Mouse (Mus musculus): Measurements from ENCODE around the gene Tlx3. TPM values are rescaled to one million over a fixed set of nuclear protein-coding genes. Genes with fewer than 3 reads are reported as not detected.

Gene Tlx3
- polyA plus RNA-seq, 1 experiment: 0.09 TPM

- H3K27me3 ChIP-seq (ENCODE audit: control insufficient read depth): peaks cover 68% of the 10 kb centered on the region
- TF ChIP-seq GATA1 (IDR thresholded peaks at IDR 0.05; ENCODE audit: low read length) (no peak), TAL1 (IDR thresholded peaks at IDR 0.05; ENCODE audit: low read length) (no peak)
These were observed 9.7 kb downstream of the Tlx3 start for GRCm38 (mm10) chr11:33193695-33194094.

DNA sequence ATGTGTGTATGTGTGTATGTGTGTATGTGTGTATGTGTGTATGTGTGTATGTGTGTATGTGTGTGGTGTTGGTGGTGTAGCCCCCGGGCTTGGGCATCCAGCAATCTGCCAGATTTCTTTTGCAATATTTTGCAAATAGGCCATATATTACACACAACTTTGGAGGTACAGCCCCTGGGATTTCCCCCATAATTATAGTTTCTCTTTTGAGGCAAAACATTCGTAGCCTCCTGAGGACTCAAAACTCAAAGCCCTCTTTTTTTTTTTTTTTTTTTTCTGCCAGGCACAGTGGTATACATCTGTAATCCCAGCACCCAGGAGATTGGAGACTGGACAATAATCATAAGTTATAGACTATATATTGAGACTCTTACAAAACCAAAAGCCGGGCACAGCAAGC, 21.6 kb downstream of the Tlx3 start:
- no peak for TF ChIP-seq TAL1 (IDR thresholded peaks at IDR 0.05; ENCODE audit: low read length)
- TF ChIP-seq GATA1 (IDR thresholded peaks at IDR 0.05; ENCODE audit: low read length): no peak
- peaks cover 42% of the 10 kb centered on the region for H3K27me3 ChIP-seq (ENCODE audit: control insufficient read depth)

More at GRCm38 (mm10) chr11:33193695-33194094, 9.7 kb downstream of the Tlx3 start:
- no peaks in the 10 kb centered on the region for H3K36me3 ChIP-seq (ENCODE audit: control insufficient read depth)
- H3K4me1 ChIP-seq (ENCODE audit: control insufficient read depth): no peaks in the 10 kb centered on the region
- peaks cover 15% of the 10 kb centered on the region for H3K9me3 ChIP-seq (ENCODE audit: control insufficient read depth, low read length)
- H3K4me3 ChIP-seq (replicated peaks): no peak overlapping the region

GRCm38 (mm10) chr11:33180701-33181116, 22.7 kb downstream of the Tlx3 start:
- H3K4me3 ChIP-seq (replicated peaks): no peak overlapping the region
- TF ChIP-seq GATA1 (IDR thresholded peaks at IDR 0.05; ENCODE audit: low read length): no peak
- TF ChIP-seq TAL1 (IDR thresholded peaks at IDR 0.05; ENCODE audit: low read length): no peak
- H3K9me3 ChIP-seq (ENCODE audit: control insufficient read depth, low read length): no peaks in the 10 kb centered on the region
- peaks cover 52% of the 10 kb centered on the region for H3K27me3 ChIP-seq (ENCODE audit: control insufficient read depth)
- H3K4me1 ChIP-seq (ENCODE audit: control insufficient read depth): no peaks in the 10 kb centered on the region
- H3K36me3 ChIP-seq (ENCODE audit: control insufficient read depth): no peaks in the 10 kb centered on the region

More for the DNA sequence above, 21.6 kb downstream of the Tlx3 start:
- no peaks in the 10 kb centered on the region for H3K9me3 ChIP-seq (ENCODE audit: control insufficient read depth, low read length)
- H3K4me1 ChIP-seq (ENCODE audit: control insufficient read depth): no peaks in the 10 kb centered on the region
- no peak overlapping the region for H3K4me3 ChIP-seq (replicated peaks)
- no peaks in the 10 kb centered on the region for H3K36me3 ChIP-seq (ENCODE audit: control insufficient read depth)

GRCm38 (mm10) chr11:33179802-33180201, 23.6 kb downstream of the Tlx3 start:
- TF ChIP-seq TAL1 (IDR thresholded peaks at IDR 0.05; ENCODE audit: low read length): no peak
- no peak for TF ChIP-seq GATA1 (IDR thresholded peaks at IDR 0.05; ENCODE audit: low read length)
- Histone ChIP-seq H3K9me3 (ENCODE audit: control insufficient read depth, low read length) (no peaks in the 10 kb centered on the region), H3K36me3 (ENCODE audit: control insufficient read depth) (no peaks in the 10 kb centered on the region), H3K27me3 (ENCODE audit: control insufficient read depth) (peaks cover 59% of the 10 kb centered on the region), H3K4me1 (ENCODE audit: control insufficient read depth) (no peaks in the 10 kb centered on the region), H3K4me3 (replicated peaks) (no peak overlapping the region)

- peaks cover 67% of the 10 kb centered on the region for H3K27me3 ChIP-seq (ENCODE audit: control insufficient read depth)
- TF ChIP-seq TAL1 (IDR thresholded peaks at IDR 0.05; ENCODE audit: low read length): no peak
- no peak for TF ChIP-seq GATA1 (IDR thresholded peaks at IDR 0.05; ENCODE audit: low read length)
- H3K4me3 ChIP-seq (replicated peaks): no peak overlapping the region
- no peaks in the 10 kb centered on the region for H3K4me1 ChIP-seq (ENCODE audit: control insufficient read depth)
- no peaks in the 10 kb centered on the region for H3K36me3 ChIP-seq (ENCODE audit: control insufficient read depth)
- H3K9me3 ChIP-seq (ENCODE audit: control insufficient read depth, low read length): no peaks in the 10 kb centered on the region
These were observed 26.7 kb downstream of the Tlx3 start for GRCm38 (mm10) chr11:33176525-33177245.

DNA sequence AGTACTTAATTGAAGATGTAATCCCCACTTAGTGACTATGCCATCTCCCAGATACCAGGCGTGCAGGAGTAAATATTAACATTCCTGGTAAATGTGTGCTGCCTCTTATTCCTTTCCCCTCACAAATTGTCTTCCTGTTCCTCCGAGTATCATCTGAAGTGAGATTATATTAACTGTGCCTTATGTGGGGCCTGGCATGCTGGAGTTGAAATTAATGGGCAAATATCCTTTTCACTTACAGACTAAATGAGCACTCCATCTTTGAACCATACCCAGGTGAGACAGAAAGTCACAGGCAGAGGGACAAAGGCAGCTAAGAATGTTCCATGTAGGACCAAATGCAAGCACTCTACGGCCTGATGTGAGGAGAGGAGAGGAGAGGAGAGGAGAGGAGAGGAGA, 27.6 kb downstream of the Tlx3 start:
- H3K27me3 ChIP-seq (ENCODE audit: control insufficient read depth): peaks cover 67% of the 10 kb centered on the region
- H3K4me1 ChIP-seq (ENCODE audit: control insufficient read depth): no peaks in the 10 kb centered on the region
- H3K4me3 ChIP-seq (replicated peaks): no peak overlapping the region
- H3K36me3 ChIP-seq (ENCODE audit: control insufficient read depth): no peaks in the 10 kb centered on the region
- no peaks in the 10 kb centered on the region for H3K9me3 ChIP-seq (ENCODE audit: control insufficient read depth, low read length)
- TF ChIP-seq GATA1 (IDR thresholded peaks at IDR 0.05; ENCODE audit: low read length) (no peak), TAL1 (IDR thresholded peaks at IDR 0.05; ENCODE audit: low read length) (no peak)

GRCm38 (mm10) chr11:33170489-33170888, 32.9 kb downstream of the Tlx3 start:
- no peaks in the 10 kb centered on the region for H3K9me3 ChIP-seq (ENCODE audit: control insufficient read depth, low read length)
- TF ChIP-seq TAL1 (IDR thresholded peaks at IDR 0.05; ENCODE audit: low read length) (no peak), GATA1 (IDR thresholded peaks at IDR 0.05; ENCODE audit: low read length) (no peak)
- no peak overlapping the region for H3K4me3 ChIP-seq (replicated peaks)
- H3K27me3 ChIP-seq (ENCODE audit: control insufficient read depth): peaks cover 46% of the 10 kb centered on the region
- H3K4me1 ChIP-seq (ENCODE audit: control insufficient read depth): no peaks in the 10 kb centered on the region
- H3K36me3 ChIP-seq (ENCODE audit: control insufficient read depth): no peaks in the 10 kb centered on the region

- Histone ChIP-seq H3K9me3 (ENCODE audit: control insufficient read depth, low read length) (no peaks in the 10 kb centered on the region), H3K4me3 (replicated peaks) (peak within 1 kb of the TSS; percentile 95), H3K4me1 (ENCODE audit: control insufficient read depth) (peaks cover 26% of the 10 kb centered on the region), H3K27me3 (ENCODE audit: control insufficient read depth) (peaks cover 10% of the 10 kb centered on the region), H3K36me3 (ENCODE audit: control insufficient read depth) (peaks cover 36% of the 10 kb centered on the region)
- TF ChIP-seq TAL1 (IDR thresholded peaks at IDR 0.05; ENCODE audit: low read length) (no peak), GATA1 (IDR thresholded peaks at IDR 0.05; ENCODE audit: low read length) (no peak)
These were observed 40.3 kb downstream of the Tlx3 start, which contains the start of gene Npm1 for GRCm38 (mm10) chr11:33162998-33163506. Npm1 (minus strand) TSS chr11:33163206.

DNA sequence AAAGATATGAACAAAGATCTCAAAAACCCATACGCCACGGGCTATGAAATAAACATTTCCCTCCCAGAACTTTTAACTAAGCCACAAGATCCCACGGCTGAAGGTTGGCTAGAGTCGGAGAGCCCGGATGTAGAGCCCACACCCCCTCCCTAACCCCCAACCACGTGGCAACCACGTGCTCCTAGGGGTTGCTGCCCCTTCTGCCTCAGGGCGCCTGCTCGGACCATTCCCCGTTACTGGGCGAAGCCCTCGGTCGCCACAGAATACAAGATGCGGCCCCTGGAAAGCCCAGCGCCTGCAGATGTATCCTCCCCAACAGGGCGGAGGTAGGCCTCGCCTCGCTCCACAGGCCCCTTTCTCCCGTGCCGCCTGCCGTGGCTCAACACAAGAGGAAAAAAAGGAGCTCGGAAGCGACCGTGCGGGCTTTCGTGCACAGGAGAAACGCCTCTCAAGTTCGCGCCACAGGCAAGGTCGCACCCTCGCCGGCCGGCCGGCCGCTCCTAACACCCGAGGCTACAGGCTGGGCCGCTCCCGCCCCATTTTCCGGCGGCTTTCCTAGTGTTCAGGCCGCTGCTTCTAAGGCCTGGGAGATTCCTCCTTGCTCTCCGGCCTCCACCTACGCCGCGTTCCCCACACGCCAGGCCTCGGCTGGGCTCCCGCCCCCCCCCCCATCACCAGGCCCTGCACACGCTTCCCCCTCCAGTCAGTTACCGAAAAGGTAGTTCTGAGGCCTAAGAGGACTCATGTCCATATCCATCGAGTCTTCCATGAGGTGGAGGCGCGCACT, 41.0 kb downstream of the Tlx3 start:
- Histone ChIP-seq H3K27me3 (ENCODE audit: control insufficient read depth) (peaks cover 4% of the 10 kb centered on the region), H3K9me3 (ENCODE audit: control insufficient read depth, low read length) (no peaks in the 10 kb centered on the region), H3K4me1 (ENCODE audit: control insufficient read depth) (peaks cover 26% of the 10 kb centered on the region), H3K4me3 (replicated peaks) (peak overlapping the region; percentile 95), H3K36me3 (ENCODE audit: control insufficient read depth) (peaks cover 42% of the 10 kb centered on the region)
- TF ChIP-seq GATA1 (IDR thresholded peaks at IDR 0.05; ENCODE audit: low read length) (no peak), TAL1 (IDR thresholded peaks at IDR 0.05; ENCODE audit: low read length) (no peak)

Measured in erythroblast, embryonic 14.5 days (primary cell).